Mouse (Mus musculus): ENCODE results near the gene Narf.

Gene Narf

GRCm38 (mm10) chr11:121235475-121236238 is 1.4 kb upstream of the Narf start:
- no peak for DNase-seq (ENCODE audit: low read depth, low spot score)

DNA sequence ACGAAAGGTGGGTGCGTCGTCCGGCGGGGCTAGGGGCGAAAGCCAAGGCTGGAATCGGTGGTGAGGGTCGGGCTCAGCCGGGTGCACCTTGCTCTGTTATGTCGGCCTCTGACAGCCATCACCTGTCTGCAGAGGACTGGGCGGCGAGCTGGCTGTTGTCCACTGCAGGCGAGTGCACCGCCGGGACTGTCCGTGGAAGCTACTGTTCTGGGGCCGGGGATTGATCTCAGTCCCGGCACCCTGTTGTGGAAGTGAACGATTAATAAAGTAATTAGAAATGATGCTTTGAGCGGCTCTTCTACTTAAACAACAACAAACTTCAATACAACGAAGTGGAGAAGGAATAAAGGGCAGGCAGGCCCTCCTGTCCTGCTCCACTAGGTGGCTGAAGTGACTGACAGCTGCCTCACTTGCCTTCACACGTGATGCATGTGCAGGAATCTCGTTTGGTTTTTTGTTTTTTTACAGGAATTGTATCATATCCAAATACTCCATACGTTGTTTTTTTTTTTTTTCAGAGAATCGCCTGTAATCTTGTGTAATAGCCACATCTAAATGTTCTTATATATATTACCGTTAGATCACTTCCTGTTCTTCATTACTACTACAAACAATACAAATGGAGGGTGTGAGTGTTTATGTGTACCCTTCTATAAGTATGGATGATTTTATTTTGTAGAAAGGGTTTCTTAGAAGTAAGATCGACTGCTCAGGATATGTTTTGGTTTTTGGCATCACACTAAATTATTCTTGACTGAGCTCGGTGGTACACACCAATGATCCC is 484 bp downstream of the Narf start:
- no peak for DNase-seq (ENCODE audit: low read depth, low spot score)

- no peak for DNase-seq (ENCODE audit: low read depth, low spot score)
Measured at GRCm38 (mm10) chr11:121239669-121240068, 2.6 kb downstream of the Narf start.

- no peak for DNase-seq (ENCODE audit: low read depth, low spot score)
Measured at GRCm38 (mm10) chr11:121250196-121250595, 13.1 kb downstream of the Narf start.

- peak; percentile 80 for DNase-seq (ENCODE audit: low read depth, low spot score)
Measured at GRCm38 (mm10) chr11:121259160-121260100, 22.4 kb downstream of the Narf start, which contains the start of gene Foxk2. Gene Foxk2 (plus strand): TSS chr11:121259990.

GRCm38 (mm10) chr11:121260211-121260906 is 23.3 kb downstream of the Narf start:
- no peak for DNase-seq (ENCODE audit: low read depth, low spot score)

- no peak for DNase-seq (ENCODE audit: low read depth, low spot score)
Measured at GRCm38 (mm10) chr11:121261074-121261473, 24.0 kb downstream of the Narf start.

- DNase-seq (ENCODE audit: low read depth, low spot score) = no peak
Measured at GRCm38 (mm10) chr11:121277516-121277915, 40.5 kb downstream of the Narf start.

DNA sequence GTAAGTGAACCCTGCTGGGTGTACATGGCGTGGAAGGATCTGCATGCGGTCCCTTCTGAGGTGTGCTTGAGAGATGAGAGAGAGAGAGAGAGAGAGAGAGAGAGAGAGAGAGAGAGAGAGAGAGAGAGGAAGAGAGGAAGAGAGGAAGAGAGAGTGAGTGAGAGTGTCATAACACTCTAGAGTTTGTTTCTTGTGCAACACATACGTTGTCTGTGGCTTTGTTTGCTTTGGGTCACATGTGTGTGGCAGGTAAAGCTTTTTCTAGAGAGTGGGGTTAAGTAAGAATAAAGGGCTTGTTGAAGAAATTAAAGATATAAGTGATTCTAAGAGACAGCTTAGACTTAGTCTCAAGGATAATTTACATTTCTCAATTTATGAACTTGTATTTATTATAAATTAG is 41.0 kb downstream of the Narf start:
- DNase-seq (ENCODE audit: low read depth, low spot score) = no peak

DNA sequence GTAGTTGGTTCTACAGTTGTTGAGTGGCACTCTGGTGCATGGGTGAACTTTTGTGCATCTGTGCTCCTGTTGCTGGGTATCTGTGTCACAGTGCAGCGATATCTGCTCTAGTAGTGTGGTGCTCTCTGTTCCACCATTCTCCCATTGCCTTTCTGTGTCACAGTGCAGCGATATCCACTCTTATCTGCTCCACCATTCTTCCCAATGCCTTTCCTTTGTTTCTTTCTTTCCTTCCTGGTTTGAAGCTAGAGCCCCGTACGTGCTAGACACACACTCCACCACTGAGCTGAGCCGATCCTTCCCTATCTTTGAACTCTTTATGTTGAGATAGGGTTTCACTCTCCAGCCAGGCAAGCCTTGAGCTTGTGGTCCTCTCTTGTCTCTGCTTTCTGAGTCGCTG is 45.9 kb downstream of the Narf start:
- no peak for DNase-seq (ENCODE audit: low read depth, low spot score)

GRCm38 (mm10) chr11:121289859-121290258 is 52.8 kb downstream of the Narf start:
- DNase-seq (ENCODE audit: low read depth, low spot score) = no peak

DNA sequence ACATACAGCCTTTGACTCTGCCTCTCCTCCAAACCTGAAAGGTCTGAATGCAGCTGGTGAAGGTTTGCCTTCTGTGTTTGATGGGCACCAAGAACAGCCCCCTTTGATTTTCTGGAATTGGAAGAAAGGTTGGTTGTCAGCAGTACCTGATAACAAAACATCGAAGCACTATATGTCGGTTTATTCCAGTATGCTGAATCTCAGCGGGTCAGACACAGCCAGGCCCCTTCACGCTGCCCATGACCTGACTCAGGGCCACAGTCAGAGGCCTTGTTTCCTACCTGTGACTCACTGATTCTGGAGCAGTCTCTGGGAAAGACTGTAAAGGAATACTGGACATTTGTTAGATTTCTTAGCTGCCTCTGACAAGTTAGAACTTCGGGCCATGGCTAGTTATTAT is 57.7 kb downstream of the Narf start:
- no peak for DNase-seq (ENCODE audit: low read depth, low spot score)

GRCm38 (mm10) chr11:121298493-121298892 is 61.4 kb downstream of the Narf start:
- DNase-seq (ENCODE audit: low read depth, low spot score) = no peak

GRCm38 (mm10) chr11:121300265-121300664 is 63.2 kb downstream of the Narf start:
- DNase-seq (ENCODE audit: low read depth, low spot score) = no peak

DNA sequence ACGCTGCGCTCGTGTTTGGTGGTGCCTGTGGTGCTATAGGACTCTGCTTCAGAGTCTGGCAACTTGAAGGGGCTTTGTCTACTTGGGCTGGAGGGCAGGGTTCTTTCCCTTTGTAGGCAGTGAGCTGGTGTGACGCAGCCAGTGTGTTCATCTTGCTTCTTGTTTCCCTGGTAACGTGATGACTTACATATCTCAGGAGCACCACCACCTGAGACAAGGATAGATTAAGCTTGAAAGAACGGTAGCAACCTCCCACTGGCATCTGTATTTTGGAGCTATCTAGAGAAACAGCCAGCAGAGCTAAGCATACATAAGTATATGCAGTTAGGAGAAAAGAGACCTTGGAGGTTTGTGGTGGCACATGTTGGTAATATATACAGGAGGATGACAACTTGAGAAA is 68.3 kb downstream of the Narf start:
- DNase-seq (ENCODE audit: low read depth, low spot score) = no peak

Measured in WW6 (cell line).